Mouse (Mus musculus) liver, embryonic 14 days (tissue): Measurements from ENCODE around the gene Trir. TPM values are rescaled to one million over a fixed set of nuclear protein-coding genes. Genes with fewer than 3 reads are reported as not detected.

ENCODE experiments used
- polyA plus RNA-seq: library from polyadenylated mRNA; depleted of rRNA; stranded (reverse); fragments of >200 nt; gene quantifications from 2 replicates; pipeline ENCODE4 v1.2.3, GENCODE M21; 2012; rRNA removed

Gene Trir
- 99.1 and 106 TPM in 2 replicates for polyA plus RNA-seq

DNA sequence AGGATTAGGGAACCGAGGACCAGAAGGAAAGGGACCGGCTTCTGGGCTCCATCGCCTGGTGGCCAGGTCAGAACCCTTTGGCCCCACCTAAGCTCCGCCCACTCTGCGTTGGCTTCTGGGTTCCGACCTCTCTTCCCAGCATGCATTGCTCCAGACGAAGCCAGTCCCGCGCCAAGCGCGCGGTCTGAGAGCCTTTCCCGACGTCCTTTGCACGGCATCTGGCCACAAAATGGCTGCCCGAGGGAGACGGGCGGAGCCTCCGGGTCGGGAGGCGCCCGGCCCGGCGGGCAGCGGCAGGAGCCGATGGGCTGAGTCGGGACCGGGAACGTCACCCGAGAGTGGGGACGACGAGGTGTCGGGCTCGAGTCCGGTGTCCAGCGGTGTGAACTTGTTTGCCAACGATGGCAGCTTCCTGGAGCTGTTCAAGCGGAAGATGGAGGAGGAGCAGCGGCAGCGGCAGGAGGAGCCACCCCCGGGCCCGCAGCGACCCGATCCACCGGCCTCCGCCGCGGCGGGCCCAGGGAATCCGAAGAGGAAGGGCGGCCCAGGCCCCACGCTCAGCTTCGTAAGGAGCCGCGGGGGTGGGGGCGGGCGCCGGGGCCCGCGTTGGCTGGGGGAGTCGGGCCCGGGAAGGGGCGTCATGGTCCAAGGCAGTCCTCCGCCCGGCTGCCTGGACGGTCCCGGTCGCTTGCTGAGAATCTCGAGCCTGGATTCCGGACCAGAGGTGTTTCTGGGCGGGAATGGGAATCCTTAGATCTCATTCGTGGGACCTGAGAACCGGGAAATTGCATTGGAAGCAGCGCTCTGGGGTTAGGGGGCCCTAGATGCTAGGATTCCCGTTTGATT lies at the start of gene Trir:
Gene Trir (plus strand): TSS at position 154 of the 846 bp plus-strand sequence.

DNA sequence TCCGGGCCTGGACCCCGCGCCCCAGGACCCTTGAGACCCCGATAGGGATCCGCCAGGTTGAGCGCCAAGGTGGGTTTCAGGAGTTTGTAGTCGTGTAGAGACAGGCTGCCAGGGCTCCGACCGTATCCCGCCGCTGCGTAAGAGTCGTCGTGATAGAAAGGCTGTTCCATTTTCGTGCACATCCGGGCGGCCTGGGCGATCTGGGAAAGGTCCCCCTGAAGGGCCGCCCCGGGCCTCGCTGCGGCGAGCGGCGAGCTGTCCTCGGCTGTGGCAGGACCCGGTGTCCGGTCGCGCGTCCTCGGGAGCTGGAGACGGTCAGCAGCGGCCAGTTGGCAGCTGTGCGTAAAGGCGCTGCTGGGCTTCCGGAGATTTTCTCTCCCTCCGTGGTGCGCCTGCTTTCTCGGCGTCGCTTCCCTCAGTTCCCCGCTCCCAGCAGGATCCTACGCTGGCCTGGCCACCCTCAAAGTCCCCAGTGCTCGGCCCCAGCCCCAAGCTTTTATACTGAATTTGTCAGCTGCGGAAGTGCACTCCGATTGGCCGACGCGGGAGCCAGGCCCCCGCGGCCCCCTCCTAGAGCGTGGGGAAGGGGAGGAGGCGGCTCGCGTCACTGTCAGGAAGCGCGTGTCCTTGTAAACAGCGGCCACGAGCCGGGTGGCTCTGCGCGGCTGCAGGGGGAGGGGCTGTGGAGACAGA lies 48.2 kb upstream of the Trir start, which contains the start of gene Junb:
Gene Junb (minus strand): TSS at position 471 of the 693 bp plus-strand sequence.

DNA sequence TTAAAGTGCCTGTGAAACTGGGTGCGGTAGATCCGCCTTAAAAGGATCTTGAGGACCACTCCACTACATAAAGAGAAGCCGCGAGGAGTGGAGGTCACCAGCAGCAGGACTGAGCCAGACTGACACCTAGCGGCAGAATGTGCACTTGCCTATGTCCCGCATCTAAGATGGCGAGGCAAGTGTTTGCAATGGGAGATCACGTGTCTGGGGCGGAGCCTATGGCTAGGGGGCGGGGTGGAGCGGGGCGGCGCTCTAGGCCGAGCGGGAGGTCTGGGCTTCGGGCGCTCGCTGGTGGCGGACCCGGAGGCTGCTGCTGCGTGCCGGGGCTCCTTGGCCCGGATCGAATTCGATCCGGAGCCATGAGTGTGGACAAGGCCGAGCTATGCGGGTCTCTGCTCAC lies 36.3 kb upstream of the Trir start, which contains the start of gene Hook2:
Gene Hook2 (plus strand): TSS at position 255 of the 400 bp plus-strand sequence.

DNA sequence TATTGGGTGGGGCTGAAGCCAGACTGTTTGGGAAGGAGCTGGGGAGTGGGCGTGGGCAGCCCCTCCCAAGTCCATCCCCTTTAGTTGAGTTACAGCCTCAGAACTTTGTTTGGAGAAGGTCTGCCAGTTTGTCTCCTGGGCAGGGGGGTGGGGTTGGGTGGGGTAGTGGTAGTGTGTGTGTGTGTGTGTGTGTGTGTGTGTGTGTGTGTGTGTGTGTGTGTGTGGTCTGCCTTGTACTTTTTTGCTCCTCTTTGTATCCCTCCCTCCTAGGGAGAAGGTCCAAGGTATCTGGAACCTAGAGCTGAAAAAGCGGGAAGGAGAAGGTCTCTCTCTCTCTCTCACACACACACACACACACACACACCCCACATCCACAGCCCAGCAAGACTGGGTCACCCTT lies 12.2 kb upstream of the Trir start, which contains the start of gene Best2:
Gene Best2 (minus strand): TSS at position 101 of the 400 bp plus-strand sequence.

DNA sequence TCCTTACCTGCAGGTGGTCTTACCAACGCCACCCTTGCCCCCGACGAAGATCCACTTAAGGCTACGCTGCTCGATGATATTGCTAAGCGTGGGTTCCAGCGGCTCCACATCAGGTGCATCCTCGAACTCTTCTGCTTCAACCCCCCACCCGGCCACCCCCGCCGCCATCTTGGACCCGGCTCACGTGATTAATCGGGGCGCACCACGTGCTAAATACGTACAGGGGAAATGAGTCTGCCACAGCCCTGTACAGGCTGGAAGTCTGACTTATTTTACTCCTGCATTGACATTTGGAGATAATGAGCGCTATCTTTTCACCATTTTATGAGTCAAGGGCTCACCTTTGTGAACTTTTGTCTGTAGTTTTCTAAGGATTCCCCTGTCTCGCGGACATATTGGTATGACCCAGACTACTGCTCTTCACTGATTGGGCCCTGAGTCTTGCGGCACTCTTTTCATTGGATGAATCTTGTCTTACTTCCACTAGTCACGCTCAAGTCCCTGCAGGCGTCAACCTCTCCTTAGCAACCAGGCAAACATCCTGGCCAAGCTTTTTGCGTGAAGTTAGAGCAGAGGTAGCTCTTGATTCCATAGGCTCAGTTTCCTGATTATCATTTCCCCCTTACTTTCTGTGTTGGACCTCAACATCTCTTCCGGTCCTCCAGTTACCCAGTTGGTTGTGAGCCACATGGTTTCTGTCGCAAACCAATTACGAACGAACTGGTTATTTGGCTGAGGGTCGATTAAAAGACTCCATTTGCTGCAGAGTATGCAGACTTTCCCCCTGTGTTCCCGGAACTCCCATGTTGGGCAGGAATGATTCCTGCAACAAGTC lies 1.3 kb upstream of the Trir start, which contains the start of gene Asna1:
Gene Asna1 (minus strand): TSS at position 184 of the 835 bp plus-strand sequence.

DNA sequence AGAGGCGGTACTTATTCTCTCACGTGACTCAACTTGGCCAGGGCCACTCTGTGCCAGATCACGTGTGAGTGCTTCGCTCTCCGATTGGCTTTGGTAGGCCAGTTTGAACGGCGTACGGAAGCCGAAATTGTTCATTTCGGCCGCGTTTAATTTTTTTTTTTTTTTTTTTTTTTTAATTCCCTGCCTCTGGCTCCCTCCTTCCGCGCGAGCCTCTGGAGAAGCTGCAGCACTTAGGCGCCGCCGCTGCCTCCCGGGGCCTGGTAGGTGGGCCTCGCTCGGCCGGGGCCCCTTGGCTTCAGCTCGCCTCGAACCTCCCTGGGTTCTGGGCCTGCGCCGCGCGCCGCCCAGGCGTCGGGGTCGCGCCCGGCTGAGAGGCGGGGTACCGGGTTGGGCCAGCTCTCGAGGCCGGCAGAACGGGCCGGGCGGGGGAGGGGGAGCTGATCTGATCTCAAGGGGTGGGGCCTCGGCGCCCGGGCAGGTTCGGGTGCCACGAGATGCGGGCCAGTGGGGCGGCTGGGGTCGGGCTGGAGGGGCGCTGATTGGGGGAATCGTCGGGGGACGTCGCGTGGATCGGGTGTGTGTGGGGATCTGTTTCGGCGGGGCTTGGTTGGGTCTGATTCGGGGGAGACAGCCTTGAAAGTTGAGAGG lies 10.2 kb downstream of the Trir start, which contains the start of gene Tnpo2:
Gene Tnpo2 (plus strand): TSS at position 198 of the 648 bp plus-strand sequence.

DNA sequence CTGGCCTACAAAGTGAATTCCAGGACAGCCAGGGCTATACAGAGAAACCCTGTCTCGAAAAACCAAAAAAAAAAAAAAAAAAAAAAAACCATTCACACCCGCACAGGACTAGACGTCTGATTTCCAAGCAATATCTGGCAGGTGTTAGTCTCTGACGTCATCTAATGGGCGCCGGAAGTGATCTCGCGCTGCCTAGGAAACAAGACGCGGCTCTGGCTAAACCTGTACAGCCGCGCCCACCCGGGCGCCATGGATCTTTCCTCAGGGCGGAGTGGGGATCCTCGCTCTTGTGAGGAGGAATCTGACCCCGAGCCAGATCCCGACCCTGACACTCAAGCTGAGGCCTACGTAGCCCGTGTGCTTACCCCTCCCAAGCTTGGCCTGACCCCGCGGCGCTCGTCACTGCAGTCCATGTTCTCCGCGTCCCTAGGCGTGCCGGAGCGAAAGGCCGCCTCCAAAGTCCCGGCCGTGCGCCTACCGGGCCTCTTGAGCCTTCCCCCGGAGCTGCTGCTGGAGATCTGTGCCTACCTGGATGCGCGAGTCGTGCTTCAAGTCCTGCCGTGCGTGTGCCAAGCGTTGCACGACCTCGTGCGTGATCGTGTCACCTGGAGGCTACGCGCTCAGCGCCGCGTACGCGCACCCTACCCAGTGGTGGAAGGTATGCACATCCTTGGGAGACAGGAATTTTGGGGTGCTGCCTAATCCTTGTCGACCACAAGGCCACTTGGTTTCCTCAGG lies 33.4 kb downstream of the Trir start, which contains the start of gene Fbxw9:
Gene Fbxw9 (plus strand): TSS at position 177 of the 738 bp plus-strand sequence.

DNA sequence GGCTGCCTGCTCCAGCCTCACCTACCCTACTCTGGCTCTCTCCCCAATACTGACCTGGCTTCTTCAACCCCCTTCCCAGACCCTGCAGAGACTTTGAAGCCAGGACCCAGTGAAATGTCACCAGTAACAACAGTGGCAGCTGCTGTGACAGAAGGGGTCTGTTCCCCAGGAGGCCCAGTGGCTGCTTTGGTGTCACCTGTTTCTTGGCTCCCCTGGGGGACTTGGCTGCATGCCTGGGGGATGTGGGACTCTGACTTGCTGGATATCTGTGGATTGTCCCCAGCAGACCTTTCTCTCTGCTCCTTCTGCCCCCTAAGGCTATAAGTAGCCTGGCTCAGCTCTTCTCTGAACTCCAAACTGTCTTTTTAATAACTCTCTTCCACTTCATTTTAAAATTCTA lies 41.4 kb downstream of the Trir start, which contains the start of gene Gm5741:
Gene Gm5741 (minus strand): TSS at position 1 of the 400 bp plus-strand sequence.

DNA sequence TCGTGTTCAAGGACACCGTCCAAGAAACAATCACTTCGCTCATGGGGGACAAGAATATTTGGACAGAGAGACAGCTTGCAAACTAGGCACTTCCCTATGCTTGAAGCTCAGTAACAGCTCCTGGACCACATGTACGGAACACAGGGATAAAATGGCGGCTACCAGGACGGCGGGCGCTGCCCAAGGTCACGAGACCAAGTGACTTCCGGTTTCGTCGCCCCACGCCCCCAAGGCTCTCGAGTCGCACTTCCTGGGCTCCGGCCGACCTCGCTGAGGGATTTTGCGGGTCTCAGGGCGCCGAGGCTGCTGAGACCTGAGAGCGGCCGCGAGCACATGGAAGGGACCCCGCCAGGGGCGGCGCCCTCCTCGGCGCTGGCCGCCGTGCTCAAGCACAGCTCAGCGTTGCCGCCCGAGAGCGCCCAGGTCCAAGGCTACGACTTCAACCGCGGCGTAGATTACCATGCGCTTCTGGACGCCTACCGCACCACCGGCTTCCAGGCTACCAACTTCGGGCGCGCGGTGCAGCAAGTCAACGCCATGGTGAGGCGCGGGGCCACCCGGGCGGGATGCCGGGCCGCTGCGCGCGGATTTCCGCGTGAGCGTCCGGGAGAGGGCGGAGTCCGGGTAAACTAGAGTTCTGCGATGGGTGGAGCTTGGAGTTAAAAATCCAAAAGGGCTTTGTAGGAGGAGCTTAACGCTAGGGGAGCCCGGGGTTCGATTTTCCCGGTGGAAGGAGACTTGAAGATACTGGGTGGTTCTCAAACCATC lies 45.1 kb downstream of the Trir start, which contains the start of gene Dhps:
Gene Dhps (plus strand): TSS at position 244 of the 768 bp plus-strand sequence.

Other genes with a start within 250 kb of the Trir start
- gene Nfix, start 226.5 kb upstream of the Trir start, polyA plus RNA-seq = 1.2 and 1.3 TPM in 2 replicates
- 2.0 and 2.1 TPM in 2 replicates for gene Dand5, start 204.0 kb upstream of the Trir start, polyA plus RNA-seq
- 29.9 and 31.7 TPM in 2 replicates for gene Gadd45gip1, start 195.3 kb upstream of the Trir start, polyA plus RNA-seq
- gene Rad23a, start 186.2 kb upstream of the Trir start, polyA plus RNA-seq = 116 and 127 TPM in 2 replicates
- 310 and 322 TPM in 2 replicates for gene Calr, start 179.9 kb upstream of the Trir start, polyA plus RNA-seq
- 50.9 and 57.3 TPM in 2 replicates for gene Farsa, start 169.8 kb upstream of the Trir start, polyA plus RNA-seq
- 30.4 and 31.4 TPM in 2 replicates for gene Syce2, start 154.7 kb upstream of the Trir start, polyA plus RNA-seq
- gene Gcdh, start 132.9 kb upstream of the Trir start, polyA plus RNA-seq = 29.5 and 35.0 TPM in 2 replicates
- gene Klf1, start 124.9 kb upstream of the Trir start, polyA plus RNA-seq = 177 and 217 TPM in 2 replicates
- 8.3 and 10.6 TPM in 2 replicates for gene Dnase2a, start 118.3 kb upstream of the Trir start, polyA plus RNA-seq
- 0.03 and 0.05 TPM in 2 replicates for gene Mast1, start 89.5 kb upstream of the Trir start, polyA plus RNA-seq
- not detected in 2 replicates for gene Rtbdn, start 79.8 kb upstream of the Trir start, polyA plus RNA-seq
- not detected in 2 replicates for gene Gm49661, start 57.4 kb upstream of the Trir start, polyA plus RNA-seq
- 1,069 and 1,310 TPM in 2 replicates for gene Prdx2, start 57.2 kb upstream of the Trir start, polyA plus RNA-seq
- gene Rnaseh2a, start 57.1 kb upstream of the Trir start, polyA plus RNA-seq = 57.5 and 63.1 TPM in 2 replicates
- 7.7 and 8.0 TPM in 2 replicates for gene Junb, start 48.1 kb upstream of the Trir start, polyA plus RNA-seq
- gene Hook2, start 36.2 kb upstream of the Trir start, polyA plus RNA-seq = 4.1 and 4.6 TPM in 2 replicates
- gene Best2, start 12.3 kb upstream of the Trir start, polyA plus RNA-seq = not detected in 2 replicates
- 76.1 and 91.5 TPM in 2 replicates for gene Asna1, start 1.5 kb upstream of the Trir start, polyA plus RNA-seq
- gene Tnpo2, start 10.1 kb downstream of the Trir start, polyA plus RNA-seq = 23.4 and 27.0 TPM in 2 replicates
- 7.6 and 9.4 TPM in 2 replicates for gene Fbxw9, start 33.2 kb downstream of the Trir start, polyA plus RNA-seq
- 0.22 and 0.31 TPM in 2 replicates for gene Gm5741, start 41.2 kb downstream of the Trir start, polyA plus RNA-seq
- 20.6 and 21.6 TPM in 2 replicates for gene Dhps, start 44.9 kb downstream of the Trir start, polyA plus RNA-seq
- 37.6 and 44.1 TPM in 2 replicates for gene Wdr83os, start 53.9 kb downstream of the Trir start, polyA plus RNA-seq
- 24.8 and 26.1 TPM in 2 replicates for gene Wdr83, start 54.5 kb downstream of the Trir start, polyA plus RNA-seq
- 15.9 and 21.5 TPM in 2 replicates for gene Man2b1, start 56.4 kb downstream of the Trir start, polyA plus RNA-seq
- 0.97 and 1.1 TPM in 2 replicates for gene Zfp791, start 96.3 kb downstream of the Trir start, polyA plus RNA-seq
- not detected in 2 replicates for gene Cks1brt, start 125.1 kb downstream of the Trir start, polyA plus RNA-seq
- not detected in 2 replicates for gene Olfr371, start 199.2 kb downstream of the Trir start, polyA plus RNA-seq